Mouse (Mus musculus) embryo, embryonic 10.5 days (tissue): ENCODE measurements around the gene Nhs.

Experiments
- DNase-seq: peaks from one replicate; pipeline ENCODE4 v3.0.0-alpha.2; 2015; ENCODE audit warnings: low spot score

Nhs gene

DNA sequence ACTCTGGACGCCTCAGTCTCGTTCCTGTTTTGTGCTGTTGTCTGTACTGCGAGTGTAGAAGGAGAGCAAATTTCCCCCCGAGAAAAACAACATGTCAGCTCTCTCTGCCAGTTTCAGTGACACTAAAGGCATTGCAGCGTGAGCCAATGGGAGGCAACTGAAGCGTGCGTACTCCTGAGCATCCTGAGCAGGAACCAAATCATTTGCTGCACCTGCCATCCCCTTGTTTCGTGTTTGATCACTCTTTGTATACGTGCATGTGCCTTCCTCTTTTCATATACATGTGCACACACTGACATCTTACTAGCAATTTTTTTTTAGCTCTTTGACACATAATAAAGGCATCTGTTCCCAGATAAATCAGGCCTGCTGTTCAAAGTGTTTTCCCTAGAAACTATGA lies 142.1 kb downstream of the Nhs start:
- no peak for DNase-seq

- DNase-seq, result no peak
Observed at GRCm38 (mm10) chrX:162012570-162012969, 147.0 kb downstream of the Nhs start.

DNA sequence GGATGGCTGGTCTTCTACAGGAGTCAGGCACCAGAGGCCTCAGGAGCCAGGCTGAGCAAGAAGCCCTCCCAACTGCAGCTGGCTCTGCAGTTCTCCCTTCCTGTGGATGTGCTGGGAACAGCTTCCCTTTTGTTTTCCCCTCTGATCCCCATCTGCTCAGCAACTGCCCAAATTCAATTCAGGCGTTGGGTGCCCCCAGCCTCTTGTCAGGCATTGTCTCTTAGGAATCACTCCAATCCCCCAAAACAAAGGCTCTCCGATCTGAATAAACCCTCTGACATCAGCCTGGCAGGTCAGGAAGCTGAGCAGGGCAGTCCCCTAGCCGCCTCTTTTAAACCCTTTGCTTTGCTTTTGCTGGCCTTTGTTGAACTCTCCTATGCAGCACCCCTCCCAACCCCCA lies 149.7 kb downstream of the Nhs start:
- peak; percentile 68 for DNase-seq

DNA sequence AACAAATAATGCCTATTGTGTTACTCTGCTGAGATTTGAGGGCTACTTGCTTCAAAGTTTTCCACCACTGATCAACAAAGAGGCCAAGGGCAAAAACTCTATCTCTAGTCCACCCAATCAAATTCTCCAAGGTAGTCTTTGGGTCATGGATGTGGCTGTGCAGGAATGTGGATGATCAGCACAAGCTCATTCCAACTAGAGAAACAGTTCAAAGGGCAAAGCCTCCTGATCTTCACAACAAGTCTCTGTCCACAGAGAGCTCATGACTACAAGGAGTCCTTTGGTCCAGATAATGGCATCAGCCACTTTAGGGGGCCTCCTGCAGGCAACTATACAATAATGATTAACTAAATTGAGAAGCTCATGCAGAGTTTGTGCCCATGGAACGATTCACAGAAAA lies 155.7 kb downstream of the Nhs start:
- no peak for DNase-seq

DNA sequence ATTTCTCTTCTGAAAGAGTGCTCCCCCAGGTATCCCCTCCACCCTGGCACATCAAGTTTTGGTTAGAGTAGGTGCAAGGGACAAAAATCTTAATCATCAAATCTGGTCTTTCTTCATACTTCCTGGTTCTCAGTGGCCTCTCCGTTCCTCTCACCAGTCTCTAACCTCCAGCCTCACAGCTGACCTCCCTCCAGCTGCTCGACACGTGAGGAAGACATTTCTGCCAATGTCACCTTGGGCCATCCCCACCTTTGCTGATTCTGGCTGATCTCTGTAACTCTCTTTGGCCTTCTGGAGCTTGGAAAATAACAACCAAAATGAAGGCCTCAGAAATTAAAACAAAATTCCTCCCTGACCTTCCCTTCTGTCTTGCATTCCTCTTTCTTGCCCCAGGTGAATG lies 160.7 kb downstream of the Nhs start:
- no peak for DNase-seq

- peak; percentile 66 for DNase-seq
Observed at GRCm38 (mm10) chrX:161997170-161997795, 162.2 kb downstream of the Nhs start.

GRCm38 (mm10) chrX:161990171-161990570 lies 169.4 kb downstream of the Nhs start:
- DNase-seq, result no peak

- DNase-seq, result no peak
Observed at GRCm38 (mm10) chrX:161984961-161985360, 174.6 kb downstream of the Nhs start.

DNA sequence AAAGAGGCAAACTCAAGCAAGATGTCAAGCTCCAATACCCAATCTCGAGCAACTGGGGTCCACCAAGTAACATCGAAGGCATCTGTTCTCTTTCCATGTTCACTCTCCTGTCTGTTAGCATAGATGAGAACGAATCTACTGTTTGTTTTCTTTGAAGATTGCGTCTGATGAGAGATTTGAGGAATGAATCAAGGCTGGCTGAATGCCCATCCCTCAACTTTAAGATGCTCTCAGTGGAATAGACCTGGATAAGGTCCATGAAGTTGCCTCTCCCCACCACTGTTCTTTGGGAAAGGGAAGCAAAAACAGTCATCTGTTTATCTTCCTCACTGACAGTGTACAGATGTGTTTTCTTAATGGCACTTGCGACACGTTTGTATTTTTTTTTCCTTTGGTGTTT lies 178.1 kb downstream of the Nhs start:
- DNase-seq, result no peak

DNA sequence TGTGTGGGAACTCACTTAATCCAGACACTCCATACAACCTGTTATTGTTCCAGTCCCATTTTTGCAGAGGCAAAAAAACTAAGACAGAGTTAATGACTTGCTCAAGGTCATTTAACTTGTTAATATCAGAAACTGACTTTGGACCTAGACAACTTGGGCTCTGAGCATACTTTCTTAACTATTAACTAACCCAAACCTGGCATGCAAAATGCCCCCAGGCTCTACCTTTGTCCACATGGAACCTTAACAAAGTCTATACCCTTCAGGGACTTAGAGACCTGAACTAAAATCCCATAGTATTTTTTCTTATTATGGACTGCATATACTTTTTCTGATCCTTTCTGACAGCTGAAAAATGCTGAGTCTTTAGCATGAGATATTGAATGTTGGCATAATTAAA lies 179.6 kb downstream of the Nhs start:
- DNase-seq, result no peak

GRCm38 (mm10) chrX:161977236-161977841 lies 182.2 kb downstream of the Nhs start:
- no peak for DNase-seq

DNA sequence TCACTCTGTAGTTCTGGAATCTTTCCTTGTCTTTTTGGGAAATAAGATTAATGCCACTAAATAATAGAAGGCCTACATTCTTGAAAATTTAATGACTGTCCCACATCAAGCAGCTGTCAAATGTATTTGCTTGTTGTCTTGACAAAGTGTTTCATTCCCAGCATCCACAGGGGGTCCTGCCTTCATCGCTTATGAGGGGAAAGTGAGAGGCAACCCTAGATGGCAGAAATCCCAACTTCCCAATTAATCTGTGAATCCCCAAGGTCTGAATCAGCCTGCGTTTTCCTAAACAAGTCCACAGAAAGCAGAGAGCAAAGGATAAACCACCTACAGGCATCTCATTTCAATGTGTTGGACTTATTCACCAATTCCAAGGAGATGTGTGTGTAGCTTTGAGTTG lies 183.2 kb downstream of the Nhs start:
- DNase-seq, result no peak

- peak; percentile 24 for DNase-seq
Observed at GRCm38 (mm10) chrX:161973572-161973971, 186.0 kb downstream of the Nhs start.

DNA sequence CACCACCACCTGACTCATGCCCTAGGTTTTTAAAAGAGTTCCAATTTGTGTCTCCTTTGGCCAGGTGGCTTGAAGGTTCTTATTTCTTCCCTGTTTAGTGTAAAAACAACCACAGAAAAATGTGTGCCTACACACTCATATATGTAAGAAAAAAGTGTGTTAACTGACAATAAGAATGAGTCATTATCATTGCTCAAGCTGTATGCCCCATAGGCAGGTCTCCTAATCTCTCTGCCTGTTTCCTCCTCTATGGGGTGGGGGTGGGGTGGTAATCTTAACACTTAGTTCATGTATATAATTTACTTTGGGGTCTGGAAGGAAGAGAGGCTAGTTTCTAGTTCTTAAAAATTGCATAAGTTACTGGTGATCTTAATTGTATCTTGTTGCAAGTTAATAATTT lies 186.8 kb downstream of the Nhs start:
- no peak for DNase-seq

DNA sequence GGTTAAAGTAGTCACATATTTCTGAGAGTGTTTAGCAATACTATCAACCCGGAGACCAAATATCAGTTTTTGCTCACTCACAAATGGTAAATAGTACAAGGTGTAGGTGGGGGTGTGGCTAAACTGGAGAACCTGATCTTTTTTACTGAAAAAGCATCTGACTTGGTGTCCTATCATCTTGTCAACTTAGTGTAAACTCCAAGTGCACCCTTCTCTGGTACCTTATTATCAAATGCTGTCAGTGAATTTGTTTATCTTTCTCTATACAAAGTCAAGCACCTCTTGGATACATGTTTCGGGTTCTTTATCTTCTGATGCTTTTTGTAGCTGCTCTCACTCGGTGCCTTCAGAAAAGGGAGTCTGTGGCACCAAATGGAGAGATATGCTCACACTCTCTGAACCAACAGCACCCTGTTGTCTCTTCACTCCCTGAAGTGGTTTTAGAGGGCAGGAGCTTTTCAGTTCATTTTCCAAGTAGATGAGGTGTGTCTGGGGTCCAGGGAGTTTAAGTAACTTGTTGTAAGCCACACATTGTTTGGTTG lies 187.5 kb downstream of the Nhs start:
- no peak for DNase-seq

DNA sequence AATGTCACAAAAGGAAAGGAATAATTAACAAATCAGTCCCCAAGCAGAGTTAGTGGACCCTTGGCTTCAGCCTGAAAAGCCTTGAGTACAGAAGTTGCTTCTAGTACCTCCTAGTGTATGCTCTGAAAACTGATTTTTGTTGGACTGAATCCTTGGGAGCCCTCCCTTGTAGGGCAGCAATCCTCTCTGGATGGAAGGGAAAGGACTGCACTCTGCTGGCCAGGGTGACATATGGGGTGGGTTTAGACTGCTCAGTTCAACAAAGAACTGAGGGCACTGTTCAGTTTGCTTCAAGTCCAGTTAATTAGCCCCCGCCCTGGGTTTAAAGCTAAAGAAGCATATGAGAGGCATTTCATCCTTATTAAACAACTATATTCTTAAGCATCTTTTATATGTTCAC lies 188.4 kb downstream of the Nhs start:
- no peak for DNase-seq

GRCm38 (mm10) chrX:161967692-161968091 lies 191.8 kb downstream of the Nhs start:
- DNase-seq, result peak; percentile 38

DNA sequence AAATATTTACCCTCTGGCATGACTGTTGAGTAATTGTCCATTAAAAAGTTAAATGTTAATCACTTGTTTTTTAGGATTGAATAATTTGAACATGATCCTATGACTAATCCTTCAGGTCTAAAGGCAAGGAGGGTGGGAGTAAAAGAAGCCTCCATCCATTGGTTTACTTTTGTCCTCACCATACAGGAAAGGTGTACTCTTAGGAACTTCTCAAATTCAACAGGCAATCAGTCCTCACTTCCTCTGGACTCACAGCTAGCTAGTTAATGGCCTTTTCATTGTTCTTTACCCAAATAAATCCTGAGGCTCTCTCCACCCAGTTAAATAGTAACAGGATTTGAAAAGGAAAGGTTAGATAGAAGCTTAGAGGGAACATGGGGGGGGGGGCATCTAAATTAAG lies 196.2 kb downstream of the Nhs start:
- no peak for DNase-seq

DNA sequence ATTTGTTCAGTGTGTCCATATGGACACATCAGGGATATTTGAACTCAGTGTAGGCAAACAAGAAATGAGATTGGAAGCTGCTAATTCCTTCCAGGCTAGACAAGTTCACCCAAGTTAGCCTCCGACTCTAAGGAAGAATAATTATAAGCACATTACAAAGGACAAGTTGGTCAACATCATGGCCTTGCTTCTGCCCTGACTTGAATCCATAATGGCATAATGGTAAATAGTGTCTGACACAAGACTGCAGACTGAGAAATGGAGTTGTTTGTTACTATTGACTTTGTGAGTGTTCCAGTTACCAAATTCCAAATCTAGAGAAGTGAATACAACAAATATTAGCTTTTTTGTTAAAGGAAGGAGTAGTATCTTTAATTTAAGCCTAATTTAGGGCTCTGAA lies 196.7 kb downstream of the Nhs start:
- DNase-seq, result no peak

GRCm38 (mm10) chrX:161961756-161962155 lies 197.8 kb downstream of the Nhs start:
- DNase-seq, result no peak

DNA sequence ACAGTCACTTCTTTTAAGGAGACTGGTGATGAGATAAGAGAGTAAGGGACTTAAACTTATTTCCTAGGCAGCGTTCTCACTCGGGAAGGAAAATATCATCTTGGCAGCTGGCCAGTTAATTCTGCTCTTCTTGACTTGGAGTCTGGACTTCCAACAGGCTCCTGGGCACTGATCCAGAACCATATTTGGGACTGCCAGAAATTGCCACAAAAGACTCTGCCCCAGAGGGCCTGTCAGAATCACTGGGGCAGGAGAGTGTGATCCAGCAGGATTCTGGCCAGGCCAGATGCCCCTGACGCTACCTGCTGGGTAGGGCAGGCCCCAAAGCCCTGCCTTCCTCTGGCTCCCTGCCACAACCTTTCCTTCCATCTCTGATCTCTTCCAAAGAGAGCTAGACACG lies 198.4 kb downstream of the Nhs start:
- no peak for DNase-seq

DNA sequence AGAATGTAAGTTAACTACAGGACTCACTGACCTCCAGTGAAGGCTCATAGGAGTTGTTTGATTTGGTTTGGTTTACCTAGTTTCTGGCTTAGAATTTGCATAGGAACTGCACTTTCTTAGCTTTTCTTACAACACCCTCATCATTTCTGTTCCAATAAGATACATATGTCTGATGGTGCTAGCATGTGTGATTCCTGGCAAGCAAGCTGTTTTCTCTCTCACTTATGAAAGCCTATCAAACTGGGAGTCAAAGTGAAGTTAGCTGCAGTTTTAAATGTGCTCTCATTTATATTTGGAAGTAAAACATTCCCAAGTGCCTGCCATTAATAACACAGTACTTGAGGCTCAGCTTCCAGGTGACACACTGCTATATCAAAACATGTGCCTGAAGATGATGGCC lies 207.2 kb downstream of the Nhs start:
- DNase-seq, result no peak

DNA sequence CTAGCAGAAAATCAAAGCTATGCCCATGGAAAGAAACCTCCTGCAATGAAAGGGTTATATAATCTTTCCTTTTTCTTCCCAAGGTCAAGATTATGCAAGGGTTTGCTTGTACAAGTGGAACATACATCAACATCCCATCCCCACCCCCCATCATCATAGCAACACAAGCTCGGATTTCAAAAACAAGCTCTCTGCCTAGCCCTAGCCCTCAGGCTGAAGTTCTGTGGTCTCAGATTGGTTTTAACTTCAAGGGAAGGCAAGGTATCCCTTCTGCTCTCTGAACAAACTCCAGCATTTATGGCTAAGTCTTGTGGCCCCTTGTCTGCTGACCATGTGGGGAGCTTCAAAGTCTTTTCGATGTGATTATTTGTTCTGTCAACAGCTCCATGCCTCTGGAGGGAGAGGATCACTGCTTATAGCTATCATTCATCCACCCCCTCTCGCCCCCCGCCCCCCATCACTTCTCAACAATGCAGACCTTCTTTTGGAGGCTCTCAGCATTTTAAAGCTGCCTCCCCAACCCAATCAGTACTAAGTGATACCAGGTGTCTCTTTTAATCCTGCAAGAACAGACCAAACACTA lies 216.3 kb downstream of the Nhs start:
- DNase-seq, result peak; percentile 63

GRCm38 (mm10) chrX:161940696-161941095 lies 218.8 kb downstream of the Nhs start:
- peak; percentile 53 for DNase-seq
